Mouse (Mus musculus): ENCODE measurements around the gene Neurl1b. TPM values are rescaled to one million over a fixed set of nuclear protein-coding genes. Genes with fewer than 3 reads are reported as not detected.

Gene Neurl1b
- polyA plus RNA-seq, 1 experiment = 7.9 TPM

DNA sequence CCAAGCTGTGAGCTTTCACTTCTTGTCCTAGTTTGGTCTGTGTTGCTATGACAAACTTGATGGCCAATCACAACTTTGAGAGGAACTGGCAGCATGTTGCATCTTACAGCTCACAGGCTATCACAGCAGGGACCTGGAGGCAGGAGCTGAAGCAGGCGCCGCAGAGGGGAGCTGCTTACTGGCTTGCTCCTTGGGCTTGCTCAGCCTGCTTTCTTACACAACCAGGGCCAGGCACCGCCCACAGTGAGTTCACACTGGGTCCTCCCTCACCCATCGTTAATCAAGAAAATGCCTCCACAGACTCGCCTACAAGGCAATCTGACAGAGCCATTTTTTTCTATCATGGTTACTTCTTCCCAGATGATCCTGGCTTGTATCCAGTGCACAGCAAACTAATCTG is 72.6 kb downstream of the Neurl1b start:
- Histone ChIP-seq H3K4me1 (ENCODE audit: control insufficient read depth, insufficient read depth, low read length) (peaks cover 6% of the 10 kb centered on the region; the same call in 1 of the 2 replicates), H3K4me3 (ENCODE audit: insufficient read depth, low read length) (no peak overlapping the region), H3K27ac (ENCODE audit: insufficient read depth, low read depth, low read length) (no peak overlapping the region)
- no peak for TF ChIP-seq POLR2A (IDR thresholded peaks at IDR 0.05; ENCODE audit: borderline replicate concordance, low read depth, low read length)
- TF ChIP-seq CTCF (IDR thresholded peaks at IDR 0.05; ENCODE audit: low read depth, low read length) = no peak

- Histone ChIP-seq H3K4me1 (ENCODE audit: control insufficient read depth, insufficient read depth, low read length) (peaks cover 6% of the 10 kb centered on the region; the same call in 1 of the 2 replicates), H3K4me3 (ENCODE audit: insufficient read depth, low read length) (no peak overlapping the region), H3K27ac (ENCODE audit: insufficient read depth, low read depth, low read length) (no peak overlapping the region)
- TF ChIP-seq CTCF (IDR thresholded peaks at IDR 0.05; ENCODE audit: low read depth, low read length) = no peak
- TF ChIP-seq POLR2A (IDR thresholded peaks at IDR 0.05; ENCODE audit: borderline replicate concordance, low read depth, low read length) = no peak
These were observed 73.3 kb downstream of the Neurl1b start for GRCm38 (mm10) chr17:26487917-26488316.

- peaks cover 6% of the 10 kb centered on the region; the same call in 1 of the 2 replicates for H3K4me1 ChIP-seq (ENCODE audit: control insufficient read depth, insufficient read depth, low read length)
- H3K27ac ChIP-seq (ENCODE audit: insufficient read depth, low read depth, low read length) = no peak overlapping the region
- H3K4me3 ChIP-seq (ENCODE audit: insufficient read depth, low read length) = no peak overlapping the region
- TF ChIP-seq CTCF (IDR thresholded peaks at IDR 0.05; ENCODE audit: low read depth, low read length) (no peak), POLR2A (IDR thresholded peaks at IDR 0.05; ENCODE audit: borderline replicate concordance, low read depth, low read length) (no peak)
These were observed 74.2 kb downstream of the Neurl1b start for GRCm38 (mm10) chr17:26488711-26489403.

DNA sequence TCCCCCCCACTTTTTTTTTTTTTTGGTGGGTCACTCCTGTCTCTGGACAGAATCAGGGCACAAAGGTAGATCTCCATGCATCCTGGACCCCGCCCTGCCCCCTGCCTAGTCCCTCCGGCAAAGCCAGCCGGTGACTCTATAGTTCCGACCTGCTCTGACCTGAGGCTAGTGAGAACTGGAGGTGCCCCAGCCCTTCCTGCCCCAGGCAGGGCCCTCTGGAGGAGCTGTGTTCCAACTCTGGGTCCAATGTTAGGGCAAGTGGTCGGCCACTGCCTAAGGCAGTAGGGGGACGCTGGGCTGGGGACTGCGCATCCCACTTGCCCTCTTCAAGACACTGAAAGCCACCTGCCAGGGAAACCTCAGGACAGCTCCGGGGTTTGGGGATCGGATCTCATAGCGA is 75.4 kb downstream of the Neurl1b start:
- Histone ChIP-seq H3K27ac (ENCODE audit: insufficient read depth, low read depth, low read length) (no peak overlapping the region), H3K4me3 (ENCODE audit: insufficient read depth, low read length) (no peak overlapping the region), H3K4me1 (ENCODE audit: control insufficient read depth, insufficient read depth, low read length) (peaks cover 3% of the 10 kb centered on the region; the same call in 1 of the 2 replicates)
- TF ChIP-seq CTCF (IDR thresholded peaks at IDR 0.05; ENCODE audit: low read depth, low read length) (no peak), POLR2A (IDR thresholded peaks at IDR 0.05; ENCODE audit: borderline replicate concordance, low read depth, low read length) (no peak)

- no peak for TF ChIP-seq POLR2A (IDR thresholded peaks at IDR 0.05; ENCODE audit: borderline replicate concordance, low read depth, low read length)
- TF ChIP-seq CTCF (IDR thresholded peaks at IDR 0.05; ENCODE audit: low read depth, low read length) = no peak
- no peak overlapping the region for H3K27ac ChIP-seq (ENCODE audit: insufficient read depth, low read depth, low read length)
- peaks cover 2% of the 10 kb centered on the region; the same call in 1 of the 2 replicates for H3K4me1 ChIP-seq (ENCODE audit: control insufficient read depth, insufficient read depth, low read length)
- no peak overlapping the region for H3K4me3 ChIP-seq (ENCODE audit: insufficient read depth, low read length)
These were observed 76.3 kb downstream of the Neurl1b start for GRCm38 (mm10) chr17:26490910-26491309.

GRCm38 (mm10) chr17:26492246-26492645 is 77.6 kb downstream of the Neurl1b start:
- TF ChIP-seq POLR2A (IDR thresholded peaks at IDR 0.05; ENCODE audit: borderline replicate concordance, low read depth, low read length) = no peak
- no peak for TF ChIP-seq CTCF (IDR thresholded peaks at IDR 0.05; ENCODE audit: low read depth, low read length)
- peaks cover 10% of the 10 kb centered on the region for H3K4me1 ChIP-seq (ENCODE audit: control insufficient read depth, insufficient read depth, low read length)

GRCm38 (mm10) chr17:26494642-26495468 is 80.2 kb downstream of the Neurl1b start:
- Histone ChIP-seq H3K4me1 (ENCODE audit: control insufficient read depth, insufficient read depth, low read length) (peaks cover 23% of the 10 kb centered on the region), H3K27ac (ENCODE audit: insufficient read depth, low read depth, low read length) (no peak overlapping the region)
- TF ChIP-seq CTCF (IDR thresholded peaks at IDR 0.05; ENCODE audit: low read depth, low read length) = no peak

More at GRCm38 (mm10) chr17:26492246-26492645, 77.6 kb downstream of the Neurl1b start:
- Histone ChIP-seq H3K27ac (ENCODE audit: insufficient read depth, low read depth, low read length) (no peak overlapping the region), H3K4me3 (ENCODE audit: insufficient read depth, low read length) (no peak overlapping the region)

More at GRCm38 (mm10) chr17:26494642-26495468, 80.2 kb downstream of the Neurl1b start:
- H3K4me3 ChIP-seq (ENCODE audit: insufficient read depth, low read length) = no peak overlapping the region

Other genes starting within 250 kb of the Neurl1b start
- not detected in 2 replicates for gene Pdia2, start 215.7 kb upstream of the Neurl1b start, polyA plus RNA-seq (2012; ENCODE audit: insufficient read depth, insufficient read length, missing spikeins)
- 4.7 and 6.6 TPM in 2 replicates for gene Rgs11, start 211.9 kb upstream of the Neurl1b start, polyA plus RNA-seq (2012; ENCODE audit: insufficient read depth, insufficient read length, missing spikeins)
- gene Arhgdig, start 207.0 kb upstream of the Neurl1b start, polyA plus RNA-seq (2012; ENCODE audit: insufficient read depth, insufficient read length, missing spikeins) = not detected in 2 replicates
- 117 and 136 TPM in 2 replicates for gene Fam234a, start 170.6 kb upstream of the Neurl1b start, polyA plus RNA-seq (2012; ENCODE audit: insufficient read depth, insufficient read length, missing spikeins)
- gene Luc7l, start 161.9 kb upstream of the Neurl1b start, polyA plus RNA-seq (2012; ENCODE audit: insufficient read depth, insufficient read length, missing spikeins) = 37.4 and 41.2 TPM in 2 replicates
- gene Ergic1, start 146.7 kb downstream of the Neurl1b start, polyA plus RNA-seq (2012; ENCODE audit: insufficient read depth, insufficient read length, missing spikeins) = 30.6 and 37.2 TPM in 2 replicates
- gene Dusp1, start 147.3 kb downstream of the Neurl1b start, polyA plus RNA-seq (2012; ENCODE audit: insufficient read depth, insufficient read length, missing spikeins) = 25.8 and 32.2 TPM in 2 replicates
- 298 and 337 TPM in 2 replicates for gene Atp6v0e, start 248.4 kb downstream of the Neurl1b start, polyA plus RNA-seq (2012; ENCODE audit: insufficient read depth, insufficient read length, missing spikeins)

Measured in bone marrow macrophage, adult 2 months (primary cell).